Mouse (Mus musculus) CH12.LX (cell line): ENCODE measurements around the gene Tas1r2. TPM values are rescaled to one million over a fixed set of nuclear protein-coding genes. Genes with fewer than 3 reads are reported as not detected.

Experiments used
- DNase-seq: peaks from one replicate; pipeline ENCODE4 v3.0.0-alpha.2; 2013; ENCODE audit errors: extremely low read depth
- H3K27ac ChIP-seq: 2 replicates; pipeline ENCODE4 v1.5.1; 2012; ENCODE audit warnings: low read depth, mild to moderate bottlenecking, control low read depth, moderate library complexity; ENCODE audit not compliant: insufficient read depth
- H3K27me3 ChIP-seq: replicated peaks from 2 replicates; pipeline ENCODE3; 2012; ENCODE audit warnings: inconsistent platforms
- H3K36me3 ChIP-seq, 2 experiments: replicated peaks in 1 of 2; 2 replicates each; pipeline versions ENCODE3 to v1.6.1; 2012; ENCODE audit warnings: inconsistent platforms in 1 of 2, low read length in 1 of 2, mild to moderate bottlenecking in 1 of 2, mixed read lengths in 1 of 2, moderate library complexity in 1 of 2; ENCODE audit not compliant: control insufficient read depth in 1 of 2, insufficient read depth in 1 of 2
- H3K4me1 ChIP-seq, 2 experiments: 2 replicates each; pipeline ENCODE4 v1.6.1; 2012; ENCODE audit warnings: inconsistent platforms in 1 of 2, moderate library complexity in 1 of 2; ENCODE audit not compliant: insufficient read depth in 2 of 2, control insufficient read depth in 1 of 2
- H3K4me2 ChIP-seq: 2 replicates; pipeline ENCODE4 v1.6.1; 2012; ENCODE audit warnings: low read depth, mild to moderate bottlenecking, control low read depth; ENCODE audit not compliant: poor library complexity, insufficient read depth, severe bottlenecking
- H3K4me3 ChIP-seq, 3 experiments: fragments of 150-350 bp in 1 of 3; sonication (generic) in 1 of 3; replicated peaks in 1 of 3; 2 replicates each; pipeline versions ENCODE3 to v1.5.1; 2011 to 2012; ENCODE audit warnings: low read depth in 2 of 3, low read length in 2 of 3, mild to moderate bottlenecking in 2 of 3, moderate library complexity in 2 of 3, control low read depth in 1 of 3, improper control_type of control experiment in 1 of 3, inconsistent platforms in 1 of 3, mixed read lengths in 1 of 3; ENCODE audit not compliant: poor library complexity in 1 of 3
- H3K79me2 ChIP-seq: replicated peaks from 2 replicates; pipeline ENCODE4 v1.6.1; 2012; ENCODE audit warnings: mild to moderate bottlenecking, moderate library complexity; ENCODE audit not compliant: control insufficient read depth, poor library complexity, insufficient read depth, severe bottlenecking; ENCODE audit errors: extremely low read depth
- H3K9ac ChIP-seq: 2 replicates; pipeline ENCODE4 v1.6.1; 2012; ENCODE audit warnings: low read depth, mild to moderate bottlenecking, control low read depth, moderate library complexity; ENCODE audit not compliant: insufficient read depth
- H3K9me3 ChIP-seq: replicated peaks from 2 replicates; pipeline ENCODE3; 2012; ENCODE audit warnings: low read length, inconsistent platforms, mixed read lengths
- CHD1 ChIP-seq: IDR thresholded peaks from 2 replicates; pipeline ENCODE4 v1.6.1; 2012; ENCODE audit warnings: low read depth, low read length, improper control_type of control experiment, inconsistent platforms
- CTCF ChIP-seq, 2 experiments: IDR thresholded peaks in 1 of 2; conservative IDR thresholded peaks in 1 of 2; 2 replicates each; pipeline ENCODE4 v1.5.1; 2011 to 2012; ENCODE audit warnings: low read depth in 2 of 2, low read length in 2 of 2, improper control_type of control experiment in 1 of 2, inconsistent platforms in 1 of 2, mild to moderate bottlenecking in 1 of 2, moderate library complexity in 1 of 2
- E2F4 ChIP-seq: IDR thresholded peaks from 2 replicates; pipeline ENCODE4 v1.6.1; 2011; ENCODE audit warnings: low read depth, low read length, improper control_type of control experiment; ENCODE audit not compliant: insufficient replicate concordance
- ELF1 ChIP-seq: IDR thresholded peaks from 2 replicates; pipeline ENCODE4 v1.6.1; 2014; ENCODE audit warnings: low read depth, mild to moderate bottlenecking, inconsistent platforms, low read length, improper control_type of control experiment
- EP300 ChIP-seq: IDR thresholded peaks from 2 replicates; pipeline ENCODE4 v1.6.1; 2011; ENCODE audit warnings: low read length, improper control_type of control experiment
- GABPA ChIP-seq: IDR thresholded peaks from 2 replicates; pipeline ENCODE4 v1.6.1; 2012; ENCODE audit warnings: low read depth, low read length, improper control_type of control experiment, inconsistent platforms; ENCODE audit not compliant: insufficient replicate concordance
- HCFC1 ChIP-seq: IDR thresholded peaks from 2 replicates; pipeline ENCODE4 v1.6.1; 2012; ENCODE audit warnings: low read depth, mild to moderate bottlenecking, inconsistent platforms, low read length, improper control_type of control experiment
- KAT2A ChIP-seq: IDR thresholded peaks from 2 replicates; pipeline ENCODE4 v1.6.1; 2012; ENCODE audit warnings: low read length, improper control_type of control experiment, inconsistent platforms; ENCODE audit not compliant: insufficient replicate concordance
- MAX ChIP-seq: IDR thresholded peaks from 2 replicates; pipeline ENCODE4 v1.6.1; 2011; ENCODE audit warnings: low read length, improper control_type of control experiment
- MAZ ChIP-seq: IDR thresholded peaks from 2 replicates; pipeline ENCODE4 v1.6.1; 2012; ENCODE audit warnings: low read depth, mild to moderate bottlenecking, inconsistent platforms, low read length, improper control_type of control experiment, moderate library complexity
- MXI1 ChIP-seq: IDR thresholded peaks from 2 replicates; pipeline ENCODE4 v1.6.1; 2011; ENCODE audit warnings: mild to moderate bottlenecking, low read depth, low read length, improper control_type of control experiment
- MYC ChIP-seq: IDR thresholded peaks from 2 replicates; pipeline ENCODE4 v1.6.1; 2011; ENCODE audit warnings: low read depth, mild to moderate bottlenecking, improper control_type of control experiment, low read length
- NELFE ChIP-seq: IDR thresholded peaks from 2 replicates; pipeline ENCODE4 v1.6.1; 2011; ENCODE audit warnings: low read depth, low read length, improper control_type of control experiment
- NRF1 ChIP-seq: IDR thresholded peaks from 2 replicates; pipeline ENCODE4 v1.6.1; 2014; ENCODE audit warnings: low read depth, mild to moderate bottlenecking, inconsistent platforms, low read length, improper control_type of control experiment, moderate library complexity
- PAX5 ChIP-seq: IDR thresholded peaks from 2 replicates; pipeline ENCODE4 v1.6.1; 2012; ENCODE audit warnings: low read length, inconsistent platforms, mixed read lengths
- POLR2A ChIP-seq: IDR thresholded peaks from 2 replicates; pipeline ENCODE4 v1.6.1; 2011; ENCODE audit warnings: low read depth, mild to moderate bottlenecking, improper control_type of control experiment, low read length
- POLR2AphosphoS2 ChIP-seq: IDR thresholded peaks from 2 replicates; pipeline ENCODE4 v1.6.1; 2011; ENCODE audit warnings: low read depth, low read length, improper control_type of control experiment
- RAD21 ChIP-seq: IDR thresholded peaks from 2 replicates; pipeline ENCODE4 v1.6.1; 2011; ENCODE audit warnings: low read depth, mild to moderate bottlenecking, low read length, improper control_type of control experiment, moderate library complexity
- SIN3A ChIP-seq: IDR thresholded peaks from 2 replicates; pipeline ENCODE4 v1.6.1; 2012; ENCODE audit warnings: low read length, improper control_type of control experiment, inconsistent platforms
- TBP ChIP-seq: conservative IDR thresholded peaks from 2 replicates; pipeline ENCODE4 v1.6.1; 2011; ENCODE audit warnings: low read depth, low read length, improper control_type of control experiment
- TCF12 ChIP-seq: IDR thresholded peaks from 2 replicates; pipeline ENCODE4 v1.6.1; 2014; ENCODE audit warnings: low read depth, mild to moderate bottlenecking, inconsistent platforms, low read length, improper control_type of control experiment
- UBTF ChIP-seq: IDR thresholded peaks from 2 replicates; pipeline ENCODE4 v1.6.1; 2012; ENCODE audit warnings: low read depth, mild to moderate bottlenecking, inconsistent platforms, low read length, improper control_type of control experiment, moderate library complexity
- USF1 ChIP-seq: IDR thresholded peaks from 2 replicates; pipeline ENCODE4 v1.6.1; 2014; ENCODE audit warnings: low read depth, mild to moderate bottlenecking, inconsistent platforms, low read length, improper control_type of control experiment
- ZC3H11A ChIP-seq: IDR thresholded peaks from 2 replicates; pipeline ENCODE4 v1.6.1; 2012; ENCODE audit warnings: low read depth, mild to moderate bottlenecking, inconsistent platforms, low read length, improper control_type of control experiment
- ZKSCAN1 ChIP-seq: IDR thresholded peaks from 2 replicates; pipeline ENCODE4 v1.6.1; 2012; ENCODE audit warnings: low read depth, inconsistent platforms, low read length, improper control_type of control experiment, borderline replicate concordance
- ZMIZ1 ChIP-seq: IDR thresholded peaks from 2 replicates; pipeline ENCODE4 v1.6.1; 2012; ENCODE audit warnings: low read depth, mild to moderate bottlenecking, inconsistent platforms, low read length, improper control_type of control experiment
- ZNF384 ChIP-seq: IDR thresholded peaks from 2 replicates; pipeline ENCODE4 v1.6.1; 2012; ENCODE audit warnings: low read depth, low read length, improper control_type of control experiment, inconsistent platforms
- dilution Hi-C: fragments of 300-500 bp; cut with MboI; formaldehyde crosslinking; loops from 2 replicates; pipeline ENCODE4 v1.14.3; 2020; ENCODE audit warnings: low sequenced_read_pairs; ENCODE audit not compliant: extremely low pct_unique_long_range_greater_than_20kb, extremely low pct_ligation_motif_present
- in situ Hi-C: fragments of 300-500 bp; cut with MboI; formaldehyde crosslinking; loops from 3 replicates; pipeline ENCODE4 v1.14.3; 2019; ENCODE audit warnings: low sequenced_read_pairs, low pct_ligation_motif_present, low pct_unique_long_range_greater_than_20kb, mixed read lengths
- polyA plus RNA-seq: library from polyadenylated mRNA; unstranded; fragments of >175 nt; gene quantifications from 2 replicates; pipeline ENCODE4 v1.2.1, GENCODE M21; 2012; ENCODE audit warnings: low read depth; ENCODE audit not compliant: insufficient read length
- total RNA-seq, 2 experiments: library from RNA; depleted of rRNA; stranded (reverse); fragments of 300-350 nt in 1 of 2; fragments of >200 nt in 1 of 2; gene quantifications; 2 replicates each; pipeline ENCODE4 v1.2.3; 2012 to 2014

Tas1r2 gene
- total and polyA plus RNA-seq, 3 experiments, result not detected

DNA sequence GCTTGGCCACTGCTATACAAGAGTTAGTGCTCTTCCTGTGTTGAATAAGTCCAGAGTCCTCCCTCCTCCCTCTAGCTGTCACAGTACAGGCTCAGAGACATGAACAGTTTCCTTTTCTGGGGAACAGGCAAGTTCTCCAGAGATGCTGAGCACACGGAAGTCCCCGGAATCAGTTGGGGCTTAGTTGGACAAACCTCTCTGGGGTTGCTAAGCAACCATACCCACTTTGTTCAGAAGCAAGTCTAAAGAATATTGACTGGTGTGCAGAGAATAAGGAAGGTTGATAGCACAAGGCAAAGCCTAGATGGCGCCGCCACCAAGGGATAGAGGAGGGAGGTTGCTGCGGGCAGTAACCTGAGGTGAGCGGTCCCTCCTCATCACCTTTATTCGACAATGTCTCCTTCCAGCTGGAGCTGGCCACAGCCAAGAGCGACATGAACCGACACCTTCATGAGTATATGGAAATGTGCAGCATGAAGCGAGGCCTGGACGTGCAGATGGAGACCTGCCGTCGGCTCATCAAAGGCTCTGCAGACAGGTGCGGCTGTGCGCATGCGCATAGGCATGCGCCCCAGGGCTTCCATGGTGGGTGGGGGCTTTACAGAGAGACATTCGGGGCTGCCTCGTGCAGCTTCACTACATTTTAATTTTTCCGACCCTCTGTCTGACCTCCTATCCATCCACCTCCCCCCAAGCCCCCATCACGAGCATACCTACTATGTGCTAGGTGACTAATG is 38.6 kb upstream of the Tas1r2 start:
- Histone ChIP-seq H3K36me3 (no peaks in the 10 kb centered on the region), H3K9me3 (peaks cover 18% of the 10 kb centered on the region), H3K27me3 (peaks cover 2% of the 10 kb centered on the region), H3K79me2 (no peaks in the 10 kb centered on the region)
- in situ Hi-C loops, result loop anchor here (5.0 kb wide), 1 partner anchor 37 kb away; no protein-coding TSS in a partner anchor
- TF ChIP-seq E2F4 (no peak), ZC3H11A (no peak), SIN3A (no peak), GABPA (no peak), RAD21 (peak; percentile 8), CTCF (conservative IDR thresholded peaks at IDR 0.05 in 1 of 2, IDR thresholded peaks at IDR 0.05 in 1 of 2; ENCODE audit: low read depth in 2 of 2, low read length in 2 of 2) (0 out of 4 replicates have a peak, but pooled peaks of 1 of the 2 experiments have one; percentile 23), USF1 (no peak), ZKSCAN1 (peak; percentile 31)
- TF ChIP-seq, all 38 proteins: peak for 3
- dilution Hi-C loops, result no loop called here
- peaks cover 6 to 20% of the 10 kb centered on the region in 2 experiments for H3K4me1 ChIP-seq
- H3K4me2 ChIP-seq, result no peak overlapping the region
- no peak overlapping the region for H3K4me3 ChIP-seq
- DNase-seq, result no peak
- H3K9ac ChIP-seq, result no peak overlapping the region
- no peak overlapping the region for H3K27ac ChIP-seq

DNA sequence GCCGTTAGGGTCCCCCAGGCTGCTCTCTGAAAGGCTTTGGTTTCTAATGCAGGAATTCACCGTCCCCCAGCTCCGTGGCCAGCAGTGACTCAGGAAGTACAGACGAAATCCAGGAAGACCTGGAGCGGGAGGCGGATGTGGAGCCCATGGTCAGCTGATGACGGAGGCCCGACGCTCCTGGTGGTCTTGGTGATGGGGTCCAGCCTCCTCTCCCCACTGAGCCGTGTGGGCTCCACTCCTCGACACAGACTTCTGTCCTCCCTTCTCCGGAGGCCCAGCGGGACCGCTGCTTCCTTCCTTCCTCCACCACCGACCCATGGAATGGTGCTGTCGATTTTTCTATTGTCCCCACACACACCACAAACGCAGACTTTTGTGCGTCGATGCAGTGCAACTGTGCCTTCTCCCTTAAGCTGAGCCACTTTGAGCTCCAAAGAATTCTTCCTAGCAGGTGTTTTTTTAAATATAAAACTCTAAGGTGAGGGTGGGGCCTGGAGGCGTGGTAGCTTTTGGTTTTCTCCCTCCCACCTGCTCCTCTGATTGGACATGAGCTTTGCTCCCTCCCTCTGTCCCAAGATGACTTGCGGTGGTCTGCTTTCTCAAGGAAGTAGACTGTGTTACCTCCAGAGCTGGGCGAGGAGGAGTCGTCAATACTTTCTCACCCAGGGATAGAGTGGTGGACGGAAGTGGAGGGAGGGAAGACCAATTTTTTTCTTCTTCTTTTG is 36.9 kb upstream of the Tas1r2 start:
- Histone ChIP-seq H3K4me2 (peak overlapping the region; percentile 83), H3K27ac (no peak overlapping the region), H3K4me3 (peak overlapping the region; percentile 40 to 74 (median 54))
- TF ChIP-seq NELFE (peak; percentile 88), CHD1 (no peak), ZC3H11A (no peak), MAX (no peak), ZNF384 (no peak), NRF1 (no peak), RAD21 (no peak), ZMIZ1 (peak; percentile 92), EP300 (no peak), PAX5 (no peak), UBTF (no peak), POLR2AphosphoS2 (peak; percentile 68), TBP (peak; percentile 83), TCF12 (peak; percentile 61), MXI1 (no peak; the same call in 1 of the 2 replicates), HCFC1 (peak; percentile 67), ELF1 (peak; percentile 86), E2F4 (no peak), KAT2A (no peak), POLR2A (peak; percentile 95), MAZ (0 out of 2 replicates have a peak, but pooled peaks have one; percentile 20), MYC (no peak)
- TF ChIP-seq, all 38 proteins: peak for 9
- in situ Hi-C loops (no loop called here), dilution Hi-C loops (no loop called here)
- Histone ChIP-seq H3K27me3 (peaks cover 5% of the 10 kb centered on the region), H3K9me3 (peaks cover 18% of the 10 kb centered on the region), H3K4me1 (peaks cover 6 to 20% of the 10 kb centered on the region in 2 experiments), H3K36me3 (no peaks in the 10 kb centered on the region), H3K9ac (peak overlapping the region; percentile 65), H3K79me2 (no peaks in the 10 kb centered on the region)
- peak; percentile 84 for DNase-seq
